Mouse (Mus musculus): ENCODE results near the gene Adam30. TPM values are rescaled to one million over a fixed set of nuclear protein-coding genes. Genes with fewer than 3 reads are reported as not detected.
"Not testable (repeated sequence)": the region's sequence is repeated elsewhere in the genome, so short reads cannot be mapped to it uniquely, and the experiment has no call there.

Gene Adam30
- not detected in 2 replicates for polyA plus RNA-seq (2014; fragmentation: Nextera tagmentation; extraction: Ambion mirVana)

DNA sequence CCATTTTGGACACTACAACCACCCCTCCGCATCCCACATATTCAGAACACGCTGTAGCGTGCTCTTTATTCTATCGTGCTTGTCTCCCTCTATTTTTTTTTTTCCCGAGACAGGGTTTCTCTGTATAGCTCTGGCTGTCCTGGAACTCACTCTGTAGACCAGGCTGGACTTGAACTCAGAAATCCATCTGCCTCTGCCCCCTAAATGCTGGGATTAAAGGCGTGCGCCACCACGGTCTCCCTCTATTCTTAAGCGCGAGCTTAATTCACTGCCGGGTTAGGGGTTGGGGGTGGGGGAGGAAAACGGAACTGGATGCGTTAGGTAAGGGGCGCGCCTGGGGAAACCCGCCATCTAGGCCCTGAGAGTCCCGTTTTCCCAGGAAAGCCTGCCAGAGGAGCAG, at the start of gene Adam30:
Gene Adam30 (plus strand): TSS at position 301 of the 400 bp plus-strand sequence.
- Histone ChIP-seq H3K9ac (ENCODE audit: low read length) (no peak within 1 kb of the TSS), H3K36me3 (ENCODE audit: control insufficient read depth, insufficient read depth, low read length) (no peaks in the 10 kb centered on the region), H3K27ac (ENCODE audit: low read depth) (no peak within 1 kb of the TSS), H3K4me3 (ENCODE audit: low read depth, low read length) (no peak within 1 kb of the TSS), H3K4me2 (ENCODE audit: low read length) (no peak within 1 kb of the TSS), H3K9me3 (ENCODE audit: control insufficient read depth, low read length) (no peaks in the 10 kb centered on the region), H3K4me1 (replicated peaks; ENCODE audit: control insufficient read depth, insufficient read depth, low read length) (no peaks in the 10 kb centered on the region), H3K27me3 (replicated peaks; ENCODE audit: control insufficient read depth, insufficient read depth, low read length) (no peaks in the 10 kb centered on the region)
- DNase-seq (ENCODE audit: low spot score) (no peak), ATAC-seq (replicated peaks; ENCODE audit: low FRiP score, low TSS enrichment, low read depth) (no peak)
- 85% methylated on average over 17 of the region's 17 CpGs for WGBS

DNA sequence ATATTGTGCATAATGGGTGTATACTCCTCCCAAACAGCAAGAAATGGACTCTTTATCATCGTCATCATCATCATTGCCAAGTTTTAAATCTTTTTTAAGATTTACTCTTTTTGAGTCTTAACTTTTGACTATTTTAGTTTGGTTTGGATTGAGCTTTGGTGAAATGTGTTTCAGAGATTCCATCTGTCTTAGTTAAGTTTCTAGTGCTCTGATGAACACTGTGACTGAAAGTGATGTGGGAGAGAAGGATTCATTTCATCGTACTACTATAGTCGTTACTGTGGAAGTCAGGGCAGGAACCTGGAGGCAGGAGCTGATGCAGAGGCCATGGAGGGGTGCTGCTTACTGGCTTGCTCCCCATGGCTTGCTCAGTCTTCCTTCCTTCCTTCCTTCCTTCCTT, 42.2 kb upstream of the Adam30 start:
- no peaks in the 10 kb centered on the region for H3K27me3 ChIP-seq (replicated peaks; ENCODE audit: control insufficient read depth, insufficient read depth, low read length)
- no peak overlapping the region for H3K27ac ChIP-seq (ENCODE audit: low read depth)
- 96% methylated on average over 3 of the region's 3 CpGs for WGBS
- no peaks in the 10 kb centered on the region for H3K4me1 ChIP-seq (replicated peaks; ENCODE audit: control insufficient read depth, insufficient read depth, low read length)
- no peak overlapping the region for H3K9ac ChIP-seq (ENCODE audit: low read length)
- no peak overlapping the region for H3K4me3 ChIP-seq (ENCODE audit: low read depth, low read length)
- no peak for ATAC-seq (replicated peaks; ENCODE audit: low FRiP score, low TSS enrichment, low read depth)
- no peaks in the 10 kb centered on the region for H3K9me3 ChIP-seq (ENCODE audit: control insufficient read depth, low read length)
- H3K36me3 ChIP-seq (ENCODE audit: control insufficient read depth, insufficient read depth, low read length), result peaks cover 91% of the 10 kb centered on the region
- no peak overlapping the region for H3K4me2 ChIP-seq (ENCODE audit: low read length)
- DNase-seq (ENCODE audit: low spot score), result no peak

DNA sequence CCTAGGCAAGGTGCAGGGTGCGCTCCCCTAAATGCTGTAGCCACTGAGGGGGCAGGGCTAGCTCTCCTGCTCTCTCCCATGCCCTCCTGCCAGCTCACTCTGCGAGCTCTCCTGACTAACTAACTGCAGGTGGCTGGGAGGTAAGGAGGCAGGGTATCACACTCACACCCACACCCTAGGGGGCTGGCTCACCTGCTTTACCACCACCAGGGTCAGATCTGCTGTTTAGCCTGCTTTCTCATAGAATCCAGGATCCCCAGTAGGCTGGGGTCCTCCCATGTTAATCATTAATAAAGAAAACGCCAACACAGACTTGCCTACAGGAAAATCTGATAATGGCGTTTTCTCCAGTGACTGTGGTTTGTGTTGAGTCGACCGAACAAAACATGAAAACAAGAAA, 41.1 kb upstream of the Adam30 start:
- no peaks in the 10 kb centered on the region for H3K9me3 ChIP-seq (ENCODE audit: control insufficient read depth, low read length)
- no peak overlapping the region for H3K4me3 ChIP-seq (ENCODE audit: low read depth, low read length)
- H3K27me3 ChIP-seq (replicated peaks; ENCODE audit: control insufficient read depth, insufficient read depth, low read length), result no peaks in the 10 kb centered on the region
- no peak overlapping the region for H3K9ac ChIP-seq (ENCODE audit: low read length)
- ATAC-seq (replicated peaks; ENCODE audit: low FRiP score, low TSS enrichment, low read depth) (peak; percentile 72; the same call in 1 of the 2 replicates), DNase-seq (ENCODE audit: low spot score) (no peak)
- no peak overlapping the region for H3K27ac ChIP-seq (ENCODE audit: low read depth)
- WGBS, result 76% methylated on average over 6 of the region's 6 CpGs
- no peaks in the 10 kb centered on the region for H3K4me1 ChIP-seq (replicated peaks; ENCODE audit: control insufficient read depth, insufficient read depth, low read length)
- H3K36me3 ChIP-seq (ENCODE audit: control insufficient read depth, insufficient read depth, low read length), result peaks cover 91% of the 10 kb centered on the region
- H3K4me2 ChIP-seq (ENCODE audit: low read length), result no peak overlapping the region

DNA sequence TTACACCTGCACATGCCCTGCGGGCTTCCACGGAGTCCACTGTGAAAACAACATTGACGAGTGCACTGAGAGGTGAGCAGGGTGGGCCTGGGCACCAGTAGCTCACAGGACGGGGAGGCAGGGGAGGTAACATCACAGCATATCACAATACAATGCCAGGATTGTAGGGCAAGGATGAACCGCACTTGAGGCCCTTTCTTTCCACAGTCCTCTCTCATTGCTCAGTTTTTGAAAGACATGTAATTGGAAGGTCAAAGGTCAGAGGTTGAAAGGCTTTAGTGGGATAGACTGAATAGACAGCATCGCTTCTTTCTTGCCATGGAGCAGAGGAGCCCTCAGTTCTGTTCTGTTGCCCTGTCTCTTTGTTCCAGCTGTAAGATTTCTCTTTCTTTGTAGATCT, 39.5 kb upstream of the Adam30 start:
- Histone ChIP-seq H3K27ac (ENCODE audit: low read depth) (no peak overlapping the region), H3K4me1 (replicated peaks; ENCODE audit: control insufficient read depth, insufficient read depth, low read length) (no peaks in the 10 kb centered on the region), H3K36me3 (ENCODE audit: control insufficient read depth, insufficient read depth, low read length) (peaks cover 90% of the 10 kb centered on the region), H3K4me2 (ENCODE audit: low read length) (no peak overlapping the region), H3K9me3 (ENCODE audit: control insufficient read depth, low read length) (no peaks in the 10 kb centered on the region), H3K27me3 (replicated peaks; ENCODE audit: control insufficient read depth, insufficient read depth, low read length) (no peaks in the 10 kb centered on the region), H3K4me3 (ENCODE audit: low read depth, low read length) (no peak overlapping the region), H3K9ac (ENCODE audit: low read length) (no peak overlapping the region)
- ATAC-seq (replicated peaks; ENCODE audit: low FRiP score, low TSS enrichment, low read depth), result no peak
- WGBS, result 66% methylated on average over 6 of the region's 6 CpGs
- no peak for DNase-seq (ENCODE audit: low spot score)

DNA sequence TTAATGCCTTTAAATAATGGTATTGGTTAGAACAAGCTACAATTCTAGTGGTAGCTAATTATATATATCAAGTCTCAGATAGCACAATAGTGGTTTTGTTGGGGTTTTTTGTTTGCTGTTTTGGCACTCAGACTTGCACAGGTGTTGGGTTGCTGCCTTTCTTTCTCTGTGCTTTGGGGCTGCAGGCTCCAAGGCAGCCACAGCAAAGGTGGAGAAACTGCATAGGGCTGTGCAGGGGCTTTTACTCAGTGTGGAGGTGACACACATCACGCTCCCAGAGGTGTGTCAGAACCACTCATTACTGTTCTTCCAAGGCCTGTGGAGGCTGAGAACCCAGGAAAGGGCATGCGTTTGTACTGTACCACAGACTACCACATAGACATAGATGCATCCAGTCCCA, 32.7 kb upstream of the Adam30 start:
- Histone ChIP-seq H3K4me2 (ENCODE audit: low read length) (no peak overlapping the region), H3K27ac (ENCODE audit: low read depth) (no peak overlapping the region), H3K9me3 (ENCODE audit: control insufficient read depth, low read length) (no peaks in the 10 kb centered on the region), H3K4me1 (replicated peaks; ENCODE audit: control insufficient read depth, insufficient read depth, low read length) (no peaks in the 10 kb centered on the region), H3K27me3 (replicated peaks; ENCODE audit: control insufficient read depth, insufficient read depth, low read length) (no peaks in the 10 kb centered on the region), H3K36me3 (ENCODE audit: control insufficient read depth, insufficient read depth, low read length) (peaks cover 89% of the 10 kb centered on the region), H3K4me3 (ENCODE audit: low read depth, low read length) (no peak overlapping the region), H3K9ac (ENCODE audit: low read length) (no peak overlapping the region)
- DNase-seq (ENCODE audit: low spot score) (no peak), ATAC-seq (replicated peaks; ENCODE audit: low FRiP score, low TSS enrichment, low read depth) (no peak)
- WGBS, result 98% methylated on average over 2 of the region's 2 CpGs

DNA sequence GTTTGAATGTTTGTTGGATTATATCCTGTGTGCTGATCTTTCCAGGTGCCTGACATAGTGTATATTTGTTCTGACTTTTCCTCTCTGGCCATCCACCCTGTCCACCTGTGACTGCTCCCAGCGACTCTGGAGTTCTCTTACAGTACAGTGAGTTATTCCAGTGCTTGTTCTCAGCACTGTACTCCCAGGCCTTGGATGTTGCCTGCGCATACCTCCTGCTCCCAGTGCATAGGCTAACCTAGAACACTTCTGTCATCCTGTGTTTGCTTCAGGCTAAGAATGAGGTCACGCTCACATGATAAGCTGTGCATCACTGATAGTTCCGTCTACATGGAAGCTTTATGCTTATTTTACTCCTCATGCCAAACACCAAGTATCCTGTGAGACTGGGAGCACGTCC, 31.7 kb upstream of the Adam30 start:
- no peak overlapping the region for H3K9ac ChIP-seq (ENCODE audit: low read length)
- H3K27ac ChIP-seq (ENCODE audit: low read depth), result no peak overlapping the region
- 74% methylated on average over 5 of the region's 5 CpGs for WGBS
- H3K4me1 ChIP-seq (replicated peaks; ENCODE audit: control insufficient read depth, insufficient read depth, low read length), result no peaks in the 10 kb centered on the region
- H3K4me3 ChIP-seq (ENCODE audit: low read depth, low read length), result no peak overlapping the region
- no peak overlapping the region for H3K4me2 ChIP-seq (ENCODE audit: low read length)
- no peak for ATAC-seq (replicated peaks; ENCODE audit: low FRiP score, low TSS enrichment, low read depth)
- DNase-seq (ENCODE audit: low spot score), result no peak
- H3K36me3 ChIP-seq (ENCODE audit: control insufficient read depth, insufficient read depth, low read length), result peaks cover 89% of the 10 kb centered on the region
- no peaks in the 10 kb centered on the region for H3K27me3 ChIP-seq (replicated peaks; ENCODE audit: control insufficient read depth, insufficient read depth, low read length)
- no peaks in the 10 kb centered on the region for H3K9me3 ChIP-seq (ENCODE audit: control insufficient read depth, low read length)

DNA sequence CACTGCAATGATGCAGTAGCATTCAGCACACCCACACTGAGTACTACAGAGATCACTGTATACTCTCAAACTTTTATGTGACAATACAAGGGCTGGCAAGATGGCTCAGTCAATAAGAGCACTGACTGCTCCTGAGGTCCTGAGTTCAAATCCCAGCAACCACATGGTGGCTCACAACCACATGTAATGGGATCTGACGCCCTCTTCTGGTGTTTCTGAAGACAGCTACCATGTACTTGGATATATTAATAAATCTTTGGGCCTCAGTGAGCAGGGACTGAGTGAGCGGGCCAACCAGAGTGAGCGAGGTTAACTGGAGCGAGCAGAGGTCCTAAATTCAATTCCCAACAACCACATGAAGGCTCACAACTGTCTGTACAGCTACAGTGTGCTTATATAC, 28.3 kb upstream of the Adam30 start:
- H3K36me3 ChIP-seq (ENCODE audit: control insufficient read depth, insufficient read depth, low read length), result peaks cover 89% of the 10 kb centered on the region
- not testable (repeated sequence) for H3K27ac ChIP-seq (ENCODE audit: low read depth); DNase-seq (ENCODE audit: low spot score); H3K4me1 ChIP-seq (replicated peaks; ENCODE audit: control insufficient read depth, insufficient read depth, low read length); H3K9me3 ChIP-seq (ENCODE audit: control insufficient read depth, low read length); H3K4me2 ChIP-seq (ENCODE audit: low read length); H3K9ac ChIP-seq (ENCODE audit: low read length); H3K27me3 ChIP-seq (replicated peaks; ENCODE audit: control insufficient read depth, insufficient read depth, low read length); H3K4me3 ChIP-seq (ENCODE audit: low read depth, low read length); ATAC-seq (replicated peaks; ENCODE audit: low FRiP score, low TSS enrichment, low read depth)
- 94% methylated on average over 4 of the region's 4 CpGs for WGBS

DNA sequence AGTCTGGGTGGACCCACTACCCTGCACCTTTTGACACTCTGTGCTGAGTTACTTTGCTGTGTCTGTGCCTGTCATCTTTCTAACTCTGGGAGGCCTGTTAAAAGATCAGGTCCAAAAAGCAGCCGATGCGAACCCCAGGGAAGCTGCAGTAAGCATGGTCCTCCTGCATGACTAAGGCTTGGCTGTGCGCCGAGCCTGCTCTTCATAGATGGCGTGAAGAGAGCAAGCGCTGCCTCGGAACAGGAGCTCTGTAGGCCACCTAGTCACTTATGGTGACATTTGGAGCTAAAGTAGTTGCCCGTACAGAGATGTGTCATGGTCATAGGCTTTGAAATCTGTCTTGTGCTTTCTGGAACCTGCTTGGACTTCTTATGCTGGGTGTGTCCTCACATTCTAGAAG, 27.8 kb upstream of the Adam30 start:
- no peak overlapping the region for H3K9ac ChIP-seq (ENCODE audit: low read length)
- 92% methylated on average over 8 of the region's 8 CpGs for WGBS
- ATAC-seq (replicated peaks; ENCODE audit: low FRiP score, low TSS enrichment, low read depth) (no peak), DNase-seq (ENCODE audit: low spot score) (no peak)
- H3K27me3 ChIP-seq (replicated peaks; ENCODE audit: control insufficient read depth, insufficient read depth, low read length), result no peaks in the 10 kb centered on the region
- no peak overlapping the region for H3K4me3 ChIP-seq (ENCODE audit: low read depth, low read length)
- H3K36me3 ChIP-seq (ENCODE audit: control insufficient read depth, insufficient read depth, low read length), result peaks cover 91% of the 10 kb centered on the region
- H3K9me3 ChIP-seq (ENCODE audit: control insufficient read depth, low read length), result no peaks in the 10 kb centered on the region
- no peak overlapping the region for H3K4me2 ChIP-seq (ENCODE audit: low read length)
- H3K4me1 ChIP-seq (replicated peaks; ENCODE audit: control insufficient read depth, insufficient read depth, low read length), result no peaks in the 10 kb centered on the region
- H3K27ac ChIP-seq (ENCODE audit: low read depth), result no peak overlapping the region

DNA sequence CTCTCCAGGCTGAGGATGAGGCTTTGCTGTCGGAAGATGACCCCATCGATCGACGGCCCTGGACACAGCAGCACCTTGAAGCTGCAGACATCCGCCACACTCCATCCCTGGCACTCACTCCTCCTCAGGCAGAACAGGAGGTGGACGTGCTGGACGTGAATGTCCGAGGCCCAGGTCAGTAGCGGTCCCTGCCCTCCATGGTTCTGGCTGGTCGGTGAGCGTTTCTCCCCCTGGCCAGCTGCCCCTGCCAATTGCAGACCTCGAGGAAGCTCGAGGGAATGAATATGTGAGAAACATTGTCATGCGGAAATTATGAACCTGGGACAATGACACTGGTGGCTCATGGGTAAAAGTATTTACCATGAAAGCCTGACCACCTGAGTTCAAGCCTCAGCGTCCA, 19.0 kb upstream of the Adam30 start:
- no peak overlapping the region for H3K4me2 ChIP-seq (ENCODE audit: low read length)
- WGBS, result 94% methylated on average over 15 of the region's 15 CpGs
- H3K4me1 ChIP-seq (replicated peaks; ENCODE audit: control insufficient read depth, insufficient read depth, low read length), result no peaks in the 10 kb centered on the region
- H3K27me3 ChIP-seq (replicated peaks; ENCODE audit: control insufficient read depth, insufficient read depth, low read length), result no peaks in the 10 kb centered on the region
- H3K9ac ChIP-seq (ENCODE audit: low read length), result no peak overlapping the region
- H3K9me3 ChIP-seq (ENCODE audit: control insufficient read depth, low read length), result no peaks in the 10 kb centered on the region
- no peak for ATAC-seq (replicated peaks; ENCODE audit: low FRiP score, low TSS enrichment, low read depth)
- peaks cover 96% of the 10 kb centered on the region for H3K36me3 ChIP-seq (ENCODE audit: control insufficient read depth, insufficient read depth, low read length)
- H3K27ac ChIP-seq (ENCODE audit: low read depth), result no peak overlapping the region
- DNase-seq (ENCODE audit: low spot score), result no peak
- H3K4me3 ChIP-seq (ENCODE audit: low read depth, low read length), result no peak overlapping the region
